Mouse (Mus musculus) lung, adult 2 months (tissue): ENCODE measurements around the gene Csnk1g1. TPM values are rescaled to one million over a fixed set of nuclear protein-coding genes. Genes with fewer than 3 reads are reported as not detected.

Source experiments
- DNase-seq: peaks from one replicate; pipeline ENCODE4 v3.0.0; 2022
- H3K4me1 ChIP-seq: fragments of 200-500 bp; 2 replicates; pipeline ENCODE4 v1.6.1; 2011; ENCODE audit warnings: low read length; ENCODE audit not compliant: control insufficient read depth, insufficient read depth
- H3K4me3 ChIP-seq: fragments of 200-500 bp; replicated peaks from 2 replicates; pipeline ENCODE3; 2011; ENCODE audit warnings: low read depth, mild to moderate bottlenecking, control low read depth, low read length; ENCODE audit errors: extremely low read depth
- CTCF ChIP-seq: fragments of 200-500 bp; IDR thresholded peaks from 2 replicates; pipeline ENCODE4 v1.5.1; 2011; ENCODE audit warnings: mild to moderate bottlenecking, low read length, control low read depth; ENCODE audit not compliant: insufficient read depth
- POLR2A ChIP-seq: fragments of 200-500 bp; IDR thresholded peaks from 2 replicates; pipeline ENCODE4 v1.6.1; 2011; ENCODE audit warnings: low read depth, mild to moderate bottlenecking, control low read depth, low read length, borderline replicate concordance; ENCODE audit errors: extremely low read depth
- WGBS: fragments of 180-500 bp; shearing (Covaris S2); methylation state at CpG from one replicate; pipeline ENCODE4 v1.1.7; 2018; 5-methylcytosine and 5-hydroxymethylcytosine counted together
- polyA plus RNA-seq: library from polyadenylated mRNA; depleted of rRNA; stranded (reverse); fragments of >200 nt; gene quantifications from 2 replicates; pipeline ENCODE4 v1.2.3, GENCODE M21; 2012

Gene Csnk1g1
- polyA plus RNA-seq, 1 experiment, result 5.8 TPM

- DNase-seq, result no peak
- WGBS, result 80% methylated on average over 3 of the region's 3 CpGs
These were observed 132.1 kb downstream of the Csnk1g1 start for GRCm38 (mm10) chr9:66040801-66041200.

GRCm38 (mm10) chr9:66042331-66042730 lies 133.6 kb downstream of the Csnk1g1 start:
- TF ChIP-seq CTCF (no peak), POLR2A (no peak)
- DNase-seq, result no peak
- H3K4me3 ChIP-seq, result no peak overlapping the region
- WGBS, result 56% methylated on average over 4 of the region's 4 CpGs
- no peaks in the 10 kb centered on the region for H3K4me1 ChIP-seq

More at GRCm38 (mm10) chr9:66040801-66041200, 132.1 kb downstream of the Csnk1g1 start:
- TF ChIP-seq POLR2A (no peak), CTCF (no peak)
- Histone ChIP-seq H3K4me3 (no peak overlapping the region), H3K4me1 (no peaks in the 10 kb centered on the region)

DNA sequence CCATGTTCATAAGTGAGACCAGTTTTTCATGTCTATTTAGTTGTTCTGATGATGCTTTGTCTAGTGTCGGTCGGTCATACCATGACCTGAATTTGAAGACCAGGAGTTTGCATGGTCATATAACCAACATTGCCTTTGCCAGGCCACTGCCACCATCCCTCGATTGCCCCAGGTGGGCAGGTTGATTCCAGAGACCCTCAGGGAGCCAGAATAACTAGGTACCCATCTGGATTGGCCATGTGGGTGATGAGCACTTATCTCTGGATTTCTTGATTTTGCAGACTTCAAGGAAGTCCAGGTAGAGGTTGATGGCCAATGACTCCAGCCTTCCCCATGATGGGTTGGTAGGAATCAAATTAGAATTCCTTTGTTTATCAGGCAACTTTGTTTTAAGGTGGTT lies 134.5 kb downstream of the Csnk1g1 start:
- WGBS, result 91% methylated on average over 3 of the region's 3 CpGs
- H3K4me1 ChIP-seq, result no peaks in the 10 kb centered on the region
- TF ChIP-seq POLR2A (no peak), CTCF (no peak)
- no peak for DNase-seq
- no peak overlapping the region for H3K4me3 ChIP-seq

GRCm38 (mm10) chr9:66049931-66050601 lies 141.3 kb downstream of the Csnk1g1 start:
- 56% methylated on average over 6 of the region's 6 CpGs for WGBS
- H3K4me3 ChIP-seq, result no peak overlapping the region
- no peaks in the 10 kb centered on the region for H3K4me1 ChIP-seq
- no peak for DNase-seq
- no peak for TF ChIP-seq CTCF

DNA sequence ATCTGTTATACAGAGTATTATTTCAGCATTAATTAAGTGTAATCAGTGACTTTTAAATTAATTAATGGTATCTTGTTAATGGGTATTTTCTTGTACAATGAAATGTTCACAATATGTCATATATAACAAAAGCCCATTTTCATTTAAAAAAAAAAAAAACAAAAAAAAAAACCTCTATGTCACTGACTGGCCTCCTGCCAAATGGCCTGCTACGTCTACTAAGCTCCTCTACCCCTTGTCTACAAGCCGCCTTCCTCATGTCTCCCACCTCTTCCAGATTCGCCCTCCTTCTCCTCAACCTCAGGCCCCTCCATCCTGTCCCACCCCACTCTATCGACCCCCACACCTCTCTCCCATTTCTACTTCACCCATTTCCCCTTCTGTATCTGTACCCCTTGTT lies 142.8 kb downstream of the Csnk1g1 start:
- Histone ChIP-seq H3K4me1 (no peaks in the 10 kb centered on the region), H3K4me3 (no peak overlapping the region)
- no peak for DNase-seq
- TF ChIP-seq POLR2A, result no peak
- TF ChIP-seq CTCF, result no peak
- WGBS, result 77% methylated on average over 4 of the region's 4 CpGs

GRCm38 (mm10) chr9:66052731-66053130 lies 144.0 kb downstream of the Csnk1g1 start:
- DNase-seq, result no peak
- H3K4me1 ChIP-seq, result no peaks in the 10 kb centered on the region
- 90% methylated on average over 1 of the region's 1 CpGs for WGBS
- H3K4me3 ChIP-seq, result no peak overlapping the region
- TF ChIP-seq CTCF, result no peak
- TF ChIP-seq POLR2A, result no peak

GRCm38 (mm10) chr9:66053620-66054019 lies 144.9 kb downstream of the Csnk1g1 start:
- no peak for DNase-seq
- TF ChIP-seq POLR2A (no peak), CTCF (no peak)
- no peaks in the 10 kb centered on the region for H3K4me1 ChIP-seq
- WGBS, result 65% methylated on average over 1 of the region's 1 CpGs
- no peak overlapping the region for H3K4me3 ChIP-seq

GRCm38 (mm10) chr9:66059583-66060307 lies 151.0 kb downstream of the Csnk1g1 start, which contains the start of gene Ppib:
Gene Ppib (plus strand): TSS chr9:66060222.
- peak; percentile 95 for DNase-seq
- WGBS, result 2% methylated on average over 51 of the region's 51 CpGs
- Histone ChIP-seq H3K4me3 (peak within 1 kb of the TSS; percentile 81), H3K4me1 (peaks cover 3% of the 10 kb centered on the region; the same call in 1 of the 2 replicates)
- no peak for TF ChIP-seq CTCF
- peak; percentile 90; the same call in 1 of the 2 replicates for TF ChIP-seq POLR2A

DNA sequence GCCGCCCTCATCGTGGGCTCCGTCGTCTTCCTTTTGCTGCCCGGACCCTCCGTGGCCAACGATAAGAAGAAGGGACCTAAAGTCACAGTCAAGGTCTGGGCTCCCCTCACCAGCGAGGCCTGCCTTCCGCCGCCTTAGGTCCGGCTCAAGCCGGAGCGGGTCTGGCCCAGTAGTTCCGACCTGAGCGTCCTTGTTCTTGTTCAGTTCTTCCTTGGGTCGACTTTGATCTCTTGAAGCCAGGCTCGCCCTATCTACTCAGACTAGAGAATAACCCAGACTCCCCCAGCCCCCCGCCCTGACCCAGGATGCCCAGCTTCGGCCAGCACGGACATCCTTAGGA lies 151.6 kb downstream of the Csnk1g1 start:
- TF ChIP-seq CTCF (no peak), POLR2A (no peak)
- DNase-seq, result no peak
- Histone ChIP-seq H3K4me1 (peaks cover 3% of the 10 kb centered on the region; the same call in 1 of the 2 replicates), H3K4me3 (peak overlapping the region; percentile 73)
- WGBS, result under 1% methylated on average over 20 of the region's 20 CpGs

GRCm38 (mm10) chr9:66060986-66061385 lies 152.3 kb downstream of the Csnk1g1 start:
- TF ChIP-seq CTCF, result no peak
- no peak for TF ChIP-seq POLR2A
- no peak for DNase-seq
- WGBS, result 20% methylated on average over 4 of the region's 4 CpGs
- peak overlapping the region; percentile 38 for H3K4me3 ChIP-seq
- H3K4me1 ChIP-seq, result peaks cover 3% of the 10 kb centered on the region; the same call in 1 of the 2 replicates
